Mouse (Mus musculus) MEL (cell line): ENCODE data around the gene Ccdc126.

ENCODE experiments used
- BHLHE40 ChIP-seq: IDR thresholded peaks from 2 replicates; pipeline ENCODE4 v1.6.1; 2012; ENCODE audit warnings: low read depth, mild to moderate bottlenecking, inconsistent platforms, low read length, improper control_type of control experiment, borderline replicate concordance
- CTCF ChIP-seq, 3 experiments: IDR thresholded peaks in 2 of 3; conservative IDR thresholded peaks in 1 of 3; 2 replicates each; pipeline ENCODE4 v1.5.1; 2011 to 2012; ENCODE audit warnings: low read length in 3 of 3, low read depth in 2 of 3, mild to moderate bottlenecking in 2 of 3, improper control_type of control experiment in 1 of 3, inconsistent platforms in 1 of 3, mixed read lengths in 1 of 3, moderate library complexity in 1 of 3; ENCODE audit not compliant: control insufficient read depth in 1 of 3, insufficient read depth in 1 of 3, poor library complexity in 1 of 3, severe bottlenecking in 1 of 3
- MAZ ChIP-seq: IDR thresholded peaks from 2 replicates; pipeline ENCODE4 v1.6.1; 2012; ENCODE audit warnings: low read depth, mild to moderate bottlenecking, inconsistent platforms, low read length, improper control_type of control experiment
- MEF2A ChIP-seq: IDR thresholded peaks from 2 replicates; pipeline ENCODE4 v1.6.1; 2014; ENCODE audit warnings: low read depth, mild to moderate bottlenecking, inconsistent platforms, low read length, improper control_type of control experiment; ENCODE audit not compliant: poor library complexity, insufficient replicate concordance, severe bottlenecking; ENCODE audit errors: extremely low read depth
- TCF12 ChIP-seq: IDR thresholded peaks from 2 replicates; pipeline ENCODE4 v1.6.1; 2014; ENCODE audit warnings: low read depth, mild to moderate bottlenecking, inconsistent platforms, low read length, improper control_type of control experiment, moderate library complexity

GRCm38 (mm10) chr6:49325294-49325693 lies 6.2 kb downstream of the Ccdc126 start:
- no peak for TF ChIP-seq MAZ
- no peak for TF ChIP-seq CTCF (IDR thresholded peaks at IDR 0.05 in 2 of 3, conservative IDR thresholded peaks at IDR 0.05 in 1 of 3; ENCODE audit: control insufficient read depth in 1 of 3, insufficient read depth in 1 of 3, low read depth in 2 of 3, low read length in 3 of 3, poor library complexity in 1 of 3, severe bottlenecking in 1 of 3)
- no peak for TF ChIP-seq TCF12
- no peak for TF ChIP-seq MEF2A
- TF ChIP-seq BHLHE40, result no peak
